Mouse (Mus musculus) heart, embryonic 16.5 days (tissue): ENCODE data around the gene Zfp934. TPM values are rescaled to one million over a fixed set of nuclear protein-coding genes. Genes with fewer than 3 reads are reported as not detected.
"Not testable (repeated sequence)": the region's sequence is repeated elsewhere in the genome, so short reads cannot be mapped to it uniquely, and the experiment has no call there.

ENCODE experiments used
- ATAC-seq: fragments of 200-750 bp; cut with Nextera tagmentation; replicated peaks from 2 replicates; pipeline ENCODE4 v1.8.0; 2017; ENCODE audit warnings: moderate number of reproducible peaks; ENCODE audit not compliant: insufficient read depth, low FRiP score; ENCODE audit errors: extremely low read depth
- H3K27ac ChIP-seq: fragments of 300-500 bp; sonication (generic); 2 replicates; pipeline ENCODE4 v1.5.1; 2014; ENCODE audit warnings: mild to moderate bottlenecking, low read length, control low read depth, moderate library complexity
- H3K27me3 ChIP-seq: fragments of 300-500 bp; sonication (generic); 2 replicates; pipeline ENCODE4 v1.6.1; 2014; ENCODE audit warnings: low read length, mixed read lengths; ENCODE audit not compliant: control insufficient read depth, insufficient read depth
- H3K36me3 ChIP-seq: fragments of 300-500 bp; sonication (generic); 2 replicates; pipeline ENCODE4 v1.6.1; 2014; ENCODE audit not compliant: control insufficient read depth, insufficient read depth
- H3K4me1 ChIP-seq: fragments of 300-500 bp; sonication (generic); 2 replicates; pipeline ENCODE4 v1.6.1; 2014; ENCODE audit warnings: low read length, mixed read lengths; ENCODE audit not compliant: control insufficient read depth, insufficient read depth
- H3K4me2 ChIP-seq: fragments of 300-500 bp; sonication (generic); 2 replicates; pipeline ENCODE4 v1.6.1; 2014; ENCODE audit warnings: low read depth, mild to moderate bottlenecking, control low read depth, low read length
- H3K4me3 ChIP-seq: fragments of 300-500 bp; sonication (generic); 2 replicates; pipeline ENCODE4 v1.5.1; 2014; ENCODE audit warnings: mild to moderate bottlenecking, control low read depth, low read length
- H3K9ac ChIP-seq: fragments of 300-500 bp; sonication (generic); 2 replicates; pipeline ENCODE4 v1.6.1; 2014; ENCODE audit warnings: low read length, control low read depth
- H3K9me3 ChIP-seq: fragments of 300-500 bp; sonication (generic); replicated peaks from 2 replicates; pipeline ENCODE4 v1.6.1; 2016; ENCODE audit warnings: low read length; ENCODE audit not compliant: control insufficient read depth
- WGBS: fragments of 180-500 bp; shearing (Covaris S2); extraction: QIAGEN DNeasy Blood & Tissue Kit; methylation state at CpG from one replicate; pipeline ENCODE4 v1.1.7; 2014; 5-methylcytosine and 5-hydroxymethylcytosine counted together
- polyA plus RNA-seq: library from polyadenylated mRNA; unstranded; fragments of >200 nt; fragmentation: Nextera tagmentation; extraction: Ambion mirVana; gene quantifications from 2 replicates; pipeline ENCODE4 v1.2.1, GENCODE M21; 2015

Zfp934 gene
- polyA plus RNA-seq: 11.3 and 14.7 TPM in 2 replicates

DNA sequence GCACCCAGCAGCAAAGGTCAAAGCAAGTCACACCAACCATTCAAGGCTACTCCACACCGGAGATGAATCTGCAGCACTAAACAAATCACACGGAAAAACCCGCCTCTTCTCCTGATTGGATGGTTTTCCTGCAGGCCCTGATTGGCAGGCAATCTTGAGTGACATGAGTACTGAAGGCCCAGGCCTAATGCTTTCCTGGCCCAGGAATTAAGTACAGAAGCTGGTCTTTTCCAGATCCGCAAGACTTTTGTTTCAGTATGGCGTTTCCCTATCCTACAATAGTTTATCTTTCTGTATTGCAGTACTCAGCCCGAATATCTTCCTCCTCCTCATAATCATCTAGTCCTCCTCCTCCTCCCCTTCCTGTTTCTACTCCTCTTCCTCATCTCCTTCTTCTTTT lies at the start of gene Zfp934:
Gene Zfp934, minus strand, starts transcription at position 101 of the 400 bp plus-strand sequence.
- not testable (repeated sequence) for H3K9ac ChIP-seq, H3K9me3 ChIP-seq, H3K36me3 ChIP-seq, H3K27me3 ChIP-seq, H3K4me2 ChIP-seq, H3K27ac ChIP-seq, H3K4me1 ChIP-seq, H3K4me3 ChIP-seq, ATAC-seq
- WGBS: 73% methylated on average over 3 of the region's 6 CpGs

- H3K4me1 ChIP-seq, H3K27me3 ChIP-seq, H3K9ac ChIP-seq, ATAC-seq, H3K9me3 ChIP-seq, H3K4me3 ChIP-seq, H3K36me3 ChIP-seq, H3K4me2 ChIP-seq, H3K27ac ChIP-seq: not testable (repeated sequence)
- 98% methylated on average over 4 of the region's 4 CpGs for WGBS
Measured at GRCm38 (mm10) chr13:62617449-62617848, 46.5 kb upstream of the Zfp934 start.

DNA sequence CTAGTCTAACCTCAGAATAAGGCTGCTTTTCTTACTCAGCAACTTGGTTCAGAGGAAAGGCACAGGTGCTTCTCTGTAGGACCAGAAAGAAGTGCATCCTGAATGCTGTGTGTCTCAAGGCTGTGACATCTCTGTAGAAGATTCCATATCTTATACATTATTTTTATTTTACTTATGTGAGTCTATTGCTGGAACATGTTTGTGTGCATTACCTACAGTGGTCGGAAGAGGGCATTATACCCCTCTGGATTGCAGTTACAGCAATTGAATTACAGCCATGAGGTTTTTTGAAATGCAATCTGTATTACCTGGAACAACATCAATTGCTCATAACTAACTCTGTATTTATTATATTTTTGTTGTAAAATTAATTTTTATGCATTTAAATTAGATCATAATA lies 9.3 kb downstream of the Zfp934 start:
- H3K4me2 ChIP-seq, H3K9ac ChIP-seq, H3K36me3 ChIP-seq, H3K27me3 ChIP-seq, H3K4me3 ChIP-seq, H3K4me1 ChIP-seq, H3K27ac ChIP-seq, ATAC-seq, H3K9me3 ChIP-seq: not testable (repeated sequence)
- 17% methylated on average over 1 of the region's 1 CpGs for WGBS

- Histone ChIP-seq H3K9ac (peak within 1 kb of the TSS; percentile 63), H3K4me2 (peak within 1 kb of the TSS; percentile 56), H3K4me3 (peak within 1 kb of the TSS; percentile 55)
- H3K9me3 ChIP-seq, H3K27me3 ChIP-seq, ATAC-seq, H3K36me3 ChIP-seq, H3K27ac ChIP-seq, H3K4me1 ChIP-seq: not testable (repeated sequence)
- WGBS: 3% methylated on average over 25 of the region's 27 CpGs
Measured at GRCm38 (mm10) chr13:62558189-62559110, 12.5 kb downstream of the Zfp934 start, which contains the start of gene Zfp935. TSS of gene Zfp935 (minus strand) at chr13:62558511.

GRCm38 (mm10) chr13:62530129-62530528 lies 40.9 kb downstream of the Zfp934 start:
- H3K4me1 ChIP-seq, H3K4me2 ChIP-seq: not testable (repeated sequence)

DNA sequence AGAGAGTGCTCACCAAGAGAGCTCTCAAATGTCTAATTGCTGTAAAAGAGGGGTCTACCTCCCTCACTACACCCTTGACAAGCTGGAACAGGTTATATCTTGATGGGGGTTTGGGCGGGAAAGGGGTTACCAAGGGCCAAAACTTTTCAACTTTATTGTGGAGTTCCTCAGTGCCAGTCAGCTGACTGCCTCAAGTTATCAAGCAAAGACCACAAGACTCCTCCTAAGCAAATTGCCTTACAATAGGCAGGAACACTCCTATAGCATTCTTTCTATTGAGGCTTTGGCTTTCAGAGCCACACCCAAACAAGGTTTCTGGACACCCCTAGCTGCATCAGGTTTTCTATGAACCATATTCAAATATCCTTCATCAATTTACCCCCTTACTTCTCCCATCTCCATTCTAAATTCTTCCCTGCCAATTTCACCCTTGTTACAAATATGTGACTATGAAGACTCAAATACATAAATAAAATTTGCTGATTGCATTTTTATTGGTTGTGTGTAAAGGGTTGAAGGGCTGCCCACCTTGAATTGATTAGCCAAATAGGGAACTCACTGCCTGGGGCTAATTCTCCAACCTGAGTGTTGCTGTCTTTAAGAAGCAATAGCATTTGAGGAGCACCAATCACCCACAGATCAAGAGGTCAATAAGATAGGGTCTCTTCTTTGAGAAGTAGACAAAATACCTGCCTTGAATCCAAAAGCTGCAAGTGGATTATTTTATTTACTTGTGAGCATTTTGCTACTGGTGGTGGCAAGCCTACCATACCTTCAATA lies 60.2 kb downstream of the Zfp934 start:
- ATAC-seq: not testable (repeated sequence)
- WGBS: 81% methylated on average over 1 of the region's 1 CpGs

More at GRCm38 (mm10) chr13:62530129-62530528, 40.9 kb downstream of the Zfp934 start:
- not testable (repeated sequence) for H3K9ac ChIP-seq, H3K4me3 ChIP-seq, H3K9me3 ChIP-seq, H3K27me3 ChIP-seq, H3K27ac ChIP-seq, ATAC-seq, H3K36me3 ChIP-seq

GRCm38 (mm10) chr13:62472661-62473060 lies 98.3 kb downstream of the Zfp934 start:
- not testable (repeated sequence) for H3K27ac ChIP-seq, H3K4me1 ChIP-seq, H3K27me3 ChIP-seq, H3K4me2 ChIP-seq, ATAC-seq, H3K4me3 ChIP-seq, H3K9me3 ChIP-seq, H3K36me3 ChIP-seq, H3K9ac ChIP-seq
- WGBS: 87% methylated on average over 8 of the region's 8 CpGs

More for the DNA sequence above, 60.2 kb downstream of the Zfp934 start:
- H3K27me3 ChIP-seq, H3K36me3 ChIP-seq, H3K4me2 ChIP-seq, H3K9me3 ChIP-seq, H3K4me3 ChIP-seq, H3K27ac ChIP-seq, H3K9ac ChIP-seq, H3K4me1 ChIP-seq: not testable (repeated sequence)

GRCm38 (mm10) chr13:62469947-62470346 lies 101.1 kb downstream of the Zfp934 start:
- not testable (repeated sequence) for H3K4me3 ChIP-seq, ATAC-seq, H3K27ac ChIP-seq, H3K9ac ChIP-seq, H3K27me3 ChIP-seq, H3K4me2 ChIP-seq, H3K4me1 ChIP-seq, H3K36me3 ChIP-seq, H3K9me3 ChIP-seq
